Mouse (Mus musculus): ENCODE measurements around the gene Kmt5b. TPM values are rescaled to one million over a fixed set of nuclear protein-coding genes. Genes with fewer than 3 reads are reported as not detected.

The Kmt5b gene
- polyA plus RNA-seq, 2 experiments = 25.2 to 36.5 TPM

GRCm38 (mm10) chr19:3819899-3820444 is 52.8 kb downstream of the Kmt5b start:
- no peak for TF ChIP-seq POLR2A (IDR thresholded peaks at IDR 0.05; ENCODE audit: borderline replicate concordance, extremely low read depth, insufficient read depth, insufficient read length)
- Histone ChIP-seq H3K36me3 (ENCODE audit: control insufficient read depth, insufficient read depth, low read length) (peaks cover 26% of the 10 kb centered on the region), H3K4me3 (replicated peaks; ENCODE audit: low read length) (no peak overlapping the region), H3K9me3 (ENCODE audit: control insufficient read depth, low read length) (no peaks in the 10 kb centered on the region), H3K4me2 (replicated peaks; ENCODE audit: low read depth, low read length, severe bottlenecking) (no peak overlapping the region), H3K27ac (replicated peaks; ENCODE audit: low read depth, low read length) (no peak overlapping the region), H3K4me1 (ENCODE audit: control insufficient read depth, insufficient read depth, low read length) (no peaks in the 10 kb centered on the region), H3K9ac (ENCODE audit: low read depth, low read length, severe bottlenecking) (no peak overlapping the region), H3K27me3 (ENCODE audit: control insufficient read depth, insufficient read depth, low read length) (no peaks in the 10 kb centered on the region)
- ATAC-seq (ENCODE audit: low FRiP score, low read depth) (no peak), DNase-seq (ENCODE audit: low spot score) (no peak)
- 86% methylated on average over 2 of the region's 2 CpGs for WGBS

- Histone ChIP-seq H3K27me3 (ENCODE audit: control insufficient read depth, insufficient read depth, low read length) (no peaks in the 10 kb centered on the region), H3K4me2 (replicated peaks; ENCODE audit: low read depth, low read length, severe bottlenecking) (no peak overlapping the region), H3K9me3 (ENCODE audit: control insufficient read depth, low read length) (no peaks in the 10 kb centered on the region), H3K9ac (ENCODE audit: low read depth, low read length, severe bottlenecking) (no peak overlapping the region), H3K36me3 (ENCODE audit: control insufficient read depth, insufficient read depth, low read length) (no peaks in the 10 kb centered on the region), H3K4me1 (ENCODE audit: control insufficient read depth, insufficient read depth, low read length) (no peaks in the 10 kb centered on the region), H3K4me3 (replicated peaks; ENCODE audit: low read length) (no peak overlapping the region), H3K27ac (replicated peaks; ENCODE audit: low read depth, low read length) (no peak overlapping the region)
- TF ChIP-seq POLR2A (IDR thresholded peaks at IDR 0.05; ENCODE audit: borderline replicate concordance, extremely low read depth, insufficient read depth, insufficient read length) = no peak
- no peak for ATAC-seq (ENCODE audit: low FRiP score, low read depth)
- DNase-seq (ENCODE audit: low spot score) = no peak
Measured at GRCm38 (mm10) chr19:3825044-3825443, 57.8 kb downstream of the Kmt5b start.

GRCm38 (mm10) chr19:3829863-3830262 is 62.6 kb downstream of the Kmt5b start:
- Histone ChIP-seq H3K27ac (replicated peaks; ENCODE audit: low read depth, low read length) (no peak overlapping the region), H3K9me3 (ENCODE audit: control insufficient read depth, low read length) (no peaks in the 10 kb centered on the region), H3K27me3 (ENCODE audit: control insufficient read depth, insufficient read depth, low read length) (no peaks in the 10 kb centered on the region), H3K9ac (ENCODE audit: low read depth, low read length, severe bottlenecking) (no peak overlapping the region), H3K36me3 (ENCODE audit: control insufficient read depth, insufficient read depth, low read length) (no peaks in the 10 kb centered on the region), H3K4me1 (ENCODE audit: control insufficient read depth, insufficient read depth, low read length) (no peaks in the 10 kb centered on the region), H3K4me2 (replicated peaks; ENCODE audit: low read depth, low read length, severe bottlenecking) (no peak overlapping the region), H3K4me3 (replicated peaks; ENCODE audit: low read length) (no peak overlapping the region)
- no peak for ATAC-seq (ENCODE audit: low FRiP score, low read depth)
- no peak for DNase-seq (ENCODE audit: low spot score)
- WGBS = 88% methylated on average over 3 of the region's 3 CpGs
- no peak for TF ChIP-seq POLR2A (IDR thresholded peaks at IDR 0.05; ENCODE audit: borderline replicate concordance, extremely low read depth, insufficient read depth, insufficient read length)

- no peaks in the 10 kb centered on the region for H3K27me3 ChIP-seq (ENCODE audit: control insufficient read depth, insufficient read depth, low read length)
- no peak overlapping the region for H3K27ac ChIP-seq (replicated peaks; ENCODE audit: low read depth, low read length)
- DNase-seq (ENCODE audit: low spot score) (no peak), ATAC-seq (ENCODE audit: low FRiP score, low read depth) (no peak)
- no peak for TF ChIP-seq POLR2A (IDR thresholded peaks at IDR 0.05; ENCODE audit: borderline replicate concordance, extremely low read depth, insufficient read depth, insufficient read length)
- H3K4me3 ChIP-seq (replicated peaks; ENCODE audit: low read length) = no peak overlapping the region
- 84% methylated on average over 8 of the region's 8 CpGs for WGBS
- H3K36me3 ChIP-seq (ENCODE audit: control insufficient read depth, insufficient read depth, low read length) = no peaks in the 10 kb centered on the region
- H3K4me1 ChIP-seq (ENCODE audit: control insufficient read depth, insufficient read depth, low read length) = no peaks in the 10 kb centered on the region
- no peak overlapping the region for H3K9ac ChIP-seq (ENCODE audit: low read depth, low read length, severe bottlenecking)
- no peaks in the 10 kb centered on the region for H3K9me3 ChIP-seq (ENCODE audit: control insufficient read depth, low read length)
- H3K4me2 ChIP-seq (replicated peaks; ENCODE audit: low read depth, low read length, severe bottlenecking) = no peak overlapping the region
Measured at GRCm38 (mm10) chr19:3831716-3832115, 64.5 kb downstream of the Kmt5b start.

GRCm38 (mm10) chr19:3832851-3833353 is 65.7 kb downstream of the Kmt5b start:
- no peaks in the 10 kb centered on the region for H3K9me3 ChIP-seq (ENCODE audit: control insufficient read depth, low read length)
- H3K27ac ChIP-seq (replicated peaks; ENCODE audit: low read depth, low read length) = no peak overlapping the region
- no peak overlapping the region for H3K9ac ChIP-seq (ENCODE audit: low read depth, low read length, severe bottlenecking)
- 72% methylated on average over 4 of the region's 4 CpGs for WGBS
- H3K4me3 ChIP-seq (replicated peaks; ENCODE audit: low read length) = no peak overlapping the region
- no peaks in the 10 kb centered on the region for H3K36me3 ChIP-seq (ENCODE audit: control insufficient read depth, insufficient read depth, low read length)
- no peaks in the 10 kb centered on the region for H3K27me3 ChIP-seq (ENCODE audit: control insufficient read depth, insufficient read depth, low read length)
- no peak for TF ChIP-seq POLR2A (IDR thresholded peaks at IDR 0.05; ENCODE audit: borderline replicate concordance, extremely low read depth, insufficient read depth, insufficient read length)
- no peak overlapping the region for H3K4me2 ChIP-seq (replicated peaks; ENCODE audit: low read depth, low read length, severe bottlenecking)
- ATAC-seq (ENCODE audit: low FRiP score, low read depth) (no peak), DNase-seq (ENCODE audit: low spot score) (no peak)
- no peaks in the 10 kb centered on the region for H3K4me1 ChIP-seq (ENCODE audit: control insufficient read depth, insufficient read depth, low read length)

Measured in limb, embryonic 14.5 days (tissue).